Mouse (Mus musculus) right cerebral cortex, adult 18-20 months (tissue): ENCODE measurements at regions not wholly inside any gene's neighbourhood (a gene's known extent, or its start where the extent isn't known, plus 50 kb on each side); places are given as distances from the start of the nearest gene placed in this dataset.

Experiments used
- DNase-seq: peaks from one replicate; pipeline ENCODE4 v3.0.0; 2022; ENCODE audit warnings: mixed read lengths

- no peak for DNase-seq
These were observed 310.9 kb upstream of the Ccnh start for GRCm38 (mm10) chr13:84878178-84878849.

DNA sequence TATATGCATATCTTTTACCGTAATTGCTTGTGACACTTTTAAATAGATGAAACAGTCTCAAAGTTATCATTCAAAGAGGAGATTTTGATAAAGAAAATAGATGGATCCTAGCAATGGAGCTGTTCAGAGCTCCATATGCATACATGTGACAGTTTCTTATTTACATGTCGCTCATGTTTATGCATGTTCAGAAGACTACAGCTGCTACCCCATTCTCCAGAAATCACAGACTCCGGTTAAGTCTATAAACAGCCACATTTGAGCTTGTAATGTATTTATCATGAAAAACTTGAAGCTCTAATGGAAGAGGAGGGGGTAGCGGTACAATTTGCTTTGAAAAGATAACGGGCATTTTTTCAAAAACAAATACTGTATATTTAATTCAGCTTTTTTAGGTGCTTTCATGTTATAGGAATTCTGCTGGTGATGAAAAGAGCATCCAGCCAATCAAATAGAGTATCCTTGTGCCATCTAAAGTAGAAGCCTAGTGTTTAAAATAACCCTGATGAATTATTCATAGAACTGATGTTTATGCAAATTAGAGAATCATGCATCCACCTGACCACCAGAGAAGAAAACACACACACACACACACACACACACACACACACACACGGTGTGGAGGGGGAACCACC, 283.7 kb upstream of the Ccnh start:
- DNase-seq: no peak

DNA sequence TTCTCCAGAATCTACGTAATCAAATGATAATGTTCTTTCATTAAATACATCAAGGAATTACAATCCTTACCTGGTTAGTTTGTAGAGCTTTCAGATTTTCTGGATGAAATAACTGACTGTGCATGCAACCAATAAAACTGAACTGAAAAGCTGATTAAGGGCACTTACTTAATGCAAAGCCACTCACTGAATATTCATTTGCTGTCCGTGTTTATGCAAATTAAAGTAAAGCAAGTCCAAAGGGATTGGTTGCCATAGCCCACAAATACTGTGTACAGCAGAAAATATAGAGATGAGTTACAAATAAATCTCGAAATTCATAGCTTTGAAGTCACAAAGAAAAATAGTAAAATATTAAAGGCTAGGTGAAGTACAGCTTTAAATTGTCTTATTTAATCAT, 283.2 kb upstream of the Ccnh start:
- DNase-seq: no peak

DNA sequence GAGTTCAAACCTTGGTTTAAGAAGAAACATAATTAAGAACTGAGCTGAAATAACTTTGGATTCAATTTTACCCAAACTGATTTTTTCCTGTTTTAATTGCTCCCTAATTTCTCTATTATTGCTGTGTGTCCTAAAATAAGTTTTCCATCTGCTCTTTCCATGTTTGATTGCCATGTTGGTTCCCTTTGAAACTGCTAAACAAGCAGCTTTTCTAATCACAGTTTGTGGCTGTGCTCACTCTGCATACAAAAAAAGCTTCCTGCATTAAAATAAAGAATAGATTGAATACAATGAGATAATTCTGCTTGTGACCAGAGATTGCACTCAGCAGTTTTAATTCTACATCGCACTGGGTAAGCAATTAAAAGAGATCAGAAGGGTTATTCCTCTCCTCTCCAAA, 257.9 kb upstream of the Ccnh start:
- no peak for DNase-seq

DNA sequence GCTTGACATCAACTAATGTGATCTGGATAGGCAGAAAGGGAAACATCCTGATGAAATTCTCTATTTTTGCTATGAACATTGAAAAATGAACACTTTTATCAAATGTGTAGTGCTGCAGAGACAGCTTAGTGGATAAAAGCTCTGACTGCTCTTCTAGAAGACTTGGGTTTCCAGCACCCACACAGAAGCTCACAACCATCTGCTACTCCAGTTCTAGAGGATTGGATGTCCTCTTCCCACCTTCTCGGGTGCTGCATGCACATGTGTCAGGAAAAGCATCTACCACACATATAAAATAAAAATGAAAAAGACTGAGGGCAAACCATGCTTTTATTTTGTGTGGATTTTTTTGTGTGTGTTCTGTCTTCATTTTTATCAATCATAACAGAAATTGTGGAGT, 253.6 kb upstream of the Ccnh start:
- DNase-seq: peak; percentile 32

DNA sequence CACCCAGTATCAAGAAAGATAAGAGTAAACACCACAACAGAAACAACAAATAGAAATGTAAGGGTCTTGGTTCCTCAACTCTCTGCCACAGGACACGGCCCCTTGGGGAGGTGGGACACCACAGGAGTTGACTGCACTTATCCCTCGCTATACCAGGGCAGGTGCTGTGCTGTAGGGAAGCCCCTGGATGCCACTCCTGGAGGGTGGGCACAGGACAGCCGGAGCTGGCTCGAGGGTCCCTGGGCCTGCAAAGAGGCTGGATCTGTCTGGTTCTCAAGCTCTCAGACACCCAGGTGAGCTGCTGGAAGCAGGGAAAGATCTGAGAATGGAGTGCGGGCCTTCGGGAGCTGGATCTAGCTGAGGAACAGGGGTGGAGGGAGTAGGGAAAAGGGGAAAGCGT, 249.5 kb upstream of the Ccnh start:
- DNase-seq: no peak

GRCm38 (mm10) chr13:84940936-84941335, 248.3 kb upstream of the Ccnh start:
- DNase-seq: no peak

GRCm38 (mm10) chr13:84950873-84951272, 238.3 kb upstream of the Ccnh start:
- DNase-seq: no peak

DNA sequence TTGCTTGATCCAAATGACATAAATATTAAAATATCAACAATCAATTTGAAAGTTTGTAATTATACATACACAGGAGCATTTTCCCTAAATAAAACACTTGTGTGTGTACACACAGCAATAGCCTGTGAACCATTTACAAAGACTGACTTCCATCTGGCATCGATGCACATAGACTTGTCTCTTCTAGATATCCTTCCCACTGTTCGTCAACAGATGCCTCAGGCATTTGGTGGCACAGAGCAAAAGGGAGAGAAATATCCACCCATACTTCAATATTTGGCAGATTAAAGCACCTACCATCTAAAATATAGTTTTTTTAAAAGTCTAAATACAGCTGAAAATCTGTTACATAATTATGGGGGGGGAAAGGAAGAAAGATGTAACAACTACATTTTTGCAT, 236.0 kb upstream of the Ccnh start:
- no peak for DNase-seq

DNA sequence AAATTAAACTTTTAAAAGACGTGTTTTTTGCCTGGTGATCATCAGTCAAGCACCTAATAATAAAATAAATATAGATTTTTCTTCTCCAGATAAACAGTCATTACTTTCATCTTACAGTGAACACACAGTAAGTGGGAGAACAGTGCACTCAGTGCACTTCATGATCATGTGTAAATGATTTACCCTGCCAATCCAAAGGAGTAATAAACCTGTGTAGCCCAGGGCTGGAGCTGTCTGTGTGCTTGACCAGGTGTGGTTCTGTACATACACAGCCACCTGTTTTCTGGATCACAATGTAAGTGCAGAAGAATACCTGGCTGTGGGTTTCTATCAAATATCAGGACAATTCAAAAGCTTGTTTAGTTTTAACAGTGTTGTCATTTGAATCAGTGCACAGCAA, 235.4 kb upstream of the Ccnh start:
- no peak for DNase-seq

- DNase-seq: no peak
These were observed 220.3 kb upstream of the Ccnh start for GRCm38 (mm10) chr13:84968943-84969342.
